Mouse (Mus musculus) testis, adult 2 months (tissue): ENCODE data around the gene Unk. TPM values are rescaled to one million over a fixed set of nuclear protein-coding genes. Genes with fewer than 3 reads are reported as not detected.

Experiments used
- H3K27ac ChIP-seq: fragments of 200-500 bp; 2 replicates; pipeline ENCODE4 v1.5.1; 2012; ENCODE audit warnings: low read depth, low read length; ENCODE audit not compliant: control insufficient read depth, insufficient read depth
- H3K27me3 ChIP-seq: fragments of 200-500 bp; 2 replicates; pipeline ENCODE4 v1.6.1; 2012; ENCODE audit warnings: mild to moderate bottlenecking, low read length, moderate library complexity; ENCODE audit not compliant: control insufficient read depth, insufficient read depth
- H3K36me3 ChIP-seq: fragments of 200-500 bp; 2 replicates; pipeline ENCODE4 v1.6.1; 2012; ENCODE audit warnings: mild to moderate bottlenecking, low read length; ENCODE audit not compliant: control insufficient read depth, insufficient read depth
- H3K4me1 ChIP-seq: fragments of 200-500 bp; 2 replicates; pipeline ENCODE4 v1.6.1; 2012; ENCODE audit warnings: low read length; ENCODE audit not compliant: control insufficient read depth, insufficient read depth
- H3K4me3 ChIP-seq: fragments of 200-500 bp; 2 replicates; pipeline ENCODE4 v1.5.1; 2012; ENCODE audit warnings: low read depth, mild to moderate bottlenecking, low read length, moderate library complexity, mixed read lengths; ENCODE audit not compliant: control insufficient read depth
- CTCF ChIP-seq: fragments of 200-500 bp; IDR thresholded peaks from 2 replicates; pipeline ENCODE4 v1.5.1; 2012; ENCODE audit warnings: low read depth, mild to moderate bottlenecking, inconsistent platforms, low read length, moderate library complexity; ENCODE audit not compliant: control insufficient read depth, insufficient read depth, insufficient replicate concordance
- POLR2A ChIP-seq: fragments of 200-500 bp; IDR thresholded peaks from 2 replicates; pipeline ENCODE4 v1.6.1; 2012; ENCODE audit warnings: low read depth, mild to moderate bottlenecking, inconsistent platforms, low read length, moderate library complexity; ENCODE audit not compliant: control insufficient read depth
- polyA plus RNA-seq: library from polyadenylated mRNA; depleted of rRNA; stranded (reverse); fragments of >200 nt; gene quantifications from 2 replicates; pipeline ENCODE4 v1.2.3, GENCODE M21; 2012

Unk gene
- polyA plus RNA-seq, 1 experiment, result 21.5 TPM

DNA sequence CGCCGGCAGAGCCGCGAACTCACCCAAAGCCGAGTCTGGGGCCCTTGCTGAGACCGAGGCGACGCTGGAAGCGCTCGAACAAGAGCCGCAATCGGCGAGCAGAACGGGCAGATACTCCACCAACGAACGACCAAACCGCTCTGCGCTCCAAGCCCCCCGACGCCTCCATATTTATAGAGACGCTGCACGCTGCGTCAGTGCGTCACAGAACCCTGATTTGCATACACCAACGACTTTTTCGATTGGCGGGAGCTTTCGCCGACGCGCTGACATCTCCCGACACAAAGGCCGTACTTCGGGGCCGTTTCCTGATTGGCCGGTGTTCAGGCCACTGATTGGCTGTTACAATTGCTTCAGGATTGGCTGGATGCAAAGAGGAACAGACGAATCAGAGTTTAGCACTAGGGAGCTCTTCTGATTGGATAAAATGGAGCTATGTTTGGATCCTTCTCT, 5.7 kb upstream of the Unk start:
- H3K36me3 ChIP-seq, result peaks cover 3% of the 10 kb centered on the region; the same call in 1 of the 2 replicates
- H3K4me1 ChIP-seq, result no peaks in the 10 kb centered on the region
- H3K27ac ChIP-seq, result peak overlapping the region; percentile 99
- TF ChIP-seq POLR2A, result peak; percentile 100
- no peak for TF ChIP-seq CTCF
- H3K4me3 ChIP-seq, result peak overlapping the region; percentile 91
- H3K27me3 ChIP-seq, result no peaks in the 10 kb centered on the region

DNA sequence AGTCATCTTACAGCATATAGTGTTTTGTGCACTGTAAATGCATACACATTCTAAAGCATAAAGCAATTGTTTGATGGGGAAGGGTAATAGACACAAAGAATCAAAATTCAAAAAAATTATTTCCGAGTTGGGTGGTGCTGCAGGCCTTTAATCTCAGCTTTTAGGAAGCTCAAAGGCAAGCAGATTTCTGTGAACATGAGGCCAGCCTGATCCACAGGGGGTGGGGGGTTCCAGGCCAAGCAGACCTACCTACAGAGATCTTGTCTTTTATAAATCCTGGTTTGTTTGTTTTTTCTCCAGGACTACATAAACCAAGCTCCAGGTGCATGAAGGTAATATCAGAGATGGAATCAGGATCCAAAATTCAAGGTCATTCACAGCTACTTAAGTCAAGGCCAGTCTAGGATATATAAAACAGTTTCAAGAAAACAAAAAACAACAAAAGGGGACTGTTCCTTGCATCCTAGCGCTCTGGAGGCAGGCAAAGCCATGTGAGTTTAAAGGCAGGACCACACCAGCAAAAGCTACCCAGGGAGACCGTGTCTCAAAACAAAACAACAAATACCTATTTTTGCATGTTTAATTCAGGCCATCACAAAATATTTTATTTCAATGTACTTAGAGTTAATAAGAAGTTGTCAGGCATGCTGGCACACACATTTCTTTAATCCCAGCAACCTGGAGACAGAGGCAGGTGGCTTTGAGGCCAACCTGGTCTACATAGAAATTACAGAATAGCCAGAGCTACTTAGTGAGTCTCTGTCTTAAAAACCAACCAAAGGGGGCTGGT, 4.9 kb upstream of the Unk start:
- no peaks in the 10 kb centered on the region for H3K4me1 ChIP-seq
- H3K36me3 ChIP-seq, result peaks cover 3% of the 10 kb centered on the region; the same call in 1 of the 2 replicates
- TF ChIP-seq POLR2A (no peak), CTCF (no peak)
- no peak overlapping the region for H3K27ac ChIP-seq
- H3K4me3 ChIP-seq, result no peak overlapping the region
- H3K27me3 ChIP-seq, result no peaks in the 10 kb centered on the region

DNA sequence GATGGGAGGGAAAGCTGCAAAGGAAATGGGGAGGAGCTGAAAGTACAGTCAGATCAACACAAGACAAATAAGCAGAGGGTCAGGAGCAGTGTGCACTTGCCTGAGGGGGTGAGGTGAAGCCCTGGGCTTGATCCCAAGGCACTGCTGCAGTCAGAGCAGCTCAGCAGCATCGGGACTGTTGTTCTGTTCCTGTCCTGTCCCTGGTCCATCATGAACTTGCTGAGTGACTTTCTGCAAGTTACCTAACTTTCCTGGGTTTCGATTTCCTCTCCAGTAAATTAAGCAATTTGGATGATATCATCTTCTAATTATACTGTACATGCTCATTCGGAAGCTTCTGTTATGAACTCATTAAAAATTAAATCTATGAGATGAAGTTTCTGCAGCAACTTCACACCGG, 2.4 kb upstream of the Unk start, which contains the start of gene H3f3b:
Gene H3f3b, minus strand, starts transcription at position 207 of the 400 bp plus-strand sequence.
- Histone ChIP-seq H3K27me3 (no peaks in the 10 kb centered on the region), H3K27ac (no peak within 1 kb of the TSS), H3K4me1 (peaks cover 6% of the 10 kb centered on the region), H3K4me3 (peak within 1 kb of the TSS; percentile 2; the same call in 1 of the 2 replicates), H3K36me3 (peaks cover 3% of the 10 kb centered on the region; the same call in 1 of the 2 replicates)
- no peak for TF ChIP-seq POLR2A
- no peak for TF ChIP-seq CTCF

DNA sequence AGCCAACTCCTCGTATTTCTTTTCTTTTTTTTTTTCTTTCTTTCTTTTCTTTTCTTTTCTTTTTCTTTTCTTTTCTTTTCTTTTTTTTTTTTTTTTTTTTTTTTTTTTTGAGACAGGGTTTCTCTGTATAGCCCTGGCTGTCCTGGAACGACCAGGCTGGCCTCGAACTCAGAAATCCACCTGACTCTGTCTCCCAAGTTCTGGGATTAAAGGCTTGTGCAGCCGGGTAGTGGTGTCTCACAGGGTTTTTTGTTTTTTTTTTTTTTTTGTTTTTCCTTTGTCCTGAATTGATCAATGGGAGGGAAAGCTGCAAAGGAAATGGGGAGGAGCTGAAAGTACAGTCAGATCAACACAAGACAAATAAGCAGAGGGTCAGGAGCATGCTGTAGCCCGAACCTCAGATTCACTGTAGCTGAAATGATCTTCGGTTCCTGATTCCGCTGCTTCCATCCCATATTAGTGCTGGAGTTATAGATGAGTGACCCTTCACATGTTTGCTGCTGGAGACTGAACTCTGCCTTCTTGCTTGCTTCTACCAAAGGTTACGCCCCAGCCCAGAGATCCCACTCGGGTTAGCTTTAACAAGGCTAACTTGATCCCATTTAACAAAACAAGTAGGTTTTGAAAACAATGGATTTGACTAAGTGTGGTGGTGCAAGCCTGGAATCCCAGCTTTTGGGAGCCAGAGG, 1.8 kb upstream of the Unk start:
- H3K36me3 ChIP-seq, result peaks cover 3% of the 10 kb centered on the region; the same call in 1 of the 2 replicates
- no peaks in the 10 kb centered on the region for H3K27me3 ChIP-seq
- no peak overlapping the region for H3K27ac ChIP-seq
- peak overlapping the region; percentile 2; the same call in 1 of the 2 replicates for H3K4me3 ChIP-seq
- TF ChIP-seq POLR2A (no peak), CTCF (no peak)
- peaks cover 7% of the 10 kb centered on the region for H3K4me1 ChIP-seq

DNA sequence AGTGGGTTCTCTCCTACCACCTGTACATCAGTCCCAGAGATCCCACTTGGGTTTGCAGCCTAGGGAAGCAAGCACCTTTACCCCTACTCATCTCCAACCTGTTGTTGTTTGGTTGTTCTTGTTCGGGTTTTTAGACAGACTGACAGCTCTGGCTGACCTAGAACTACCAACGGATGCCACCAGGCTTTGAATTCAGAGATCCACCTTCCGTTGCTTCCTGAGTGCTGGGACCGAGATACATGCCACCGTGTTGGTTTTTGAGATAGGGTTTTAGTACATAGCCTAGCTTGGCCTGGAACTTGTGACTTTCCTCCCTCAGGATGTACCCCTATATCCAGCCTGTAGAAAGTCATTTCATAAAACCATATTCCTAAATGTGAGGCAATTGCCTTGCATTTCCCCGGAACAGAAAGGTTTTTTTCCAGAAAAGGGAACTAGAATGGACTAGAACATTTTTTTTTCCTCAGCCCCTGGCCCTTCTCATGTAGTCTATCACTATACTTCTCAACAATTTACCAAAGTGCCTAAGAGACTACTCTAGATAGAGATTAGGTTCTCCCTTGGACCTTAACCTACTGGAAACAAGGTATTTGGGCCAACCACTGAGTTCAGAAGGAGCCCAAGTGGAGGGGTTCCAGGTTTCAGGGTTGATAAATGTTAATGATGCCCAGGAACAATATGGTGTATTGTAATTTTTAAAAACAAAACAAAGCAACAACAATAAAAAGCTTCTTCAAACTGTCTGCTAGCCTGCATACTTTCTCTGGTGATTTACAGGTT, 846 bp upstream of the Unk start:
- H3K36me3 ChIP-seq, result no peaks in the 10 kb centered on the region
- TF ChIP-seq CTCF, result no peak
- TF ChIP-seq POLR2A, result no peak
- H3K4me1 ChIP-seq, result peaks cover 7% of the 10 kb centered on the region
- H3K27me3 ChIP-seq, result no peaks in the 10 kb centered on the region
- peak overlapping the region; percentile 99 for H3K27ac ChIP-seq
- peak overlapping the region; percentile 90 for H3K4me3 ChIP-seq

DNA sequence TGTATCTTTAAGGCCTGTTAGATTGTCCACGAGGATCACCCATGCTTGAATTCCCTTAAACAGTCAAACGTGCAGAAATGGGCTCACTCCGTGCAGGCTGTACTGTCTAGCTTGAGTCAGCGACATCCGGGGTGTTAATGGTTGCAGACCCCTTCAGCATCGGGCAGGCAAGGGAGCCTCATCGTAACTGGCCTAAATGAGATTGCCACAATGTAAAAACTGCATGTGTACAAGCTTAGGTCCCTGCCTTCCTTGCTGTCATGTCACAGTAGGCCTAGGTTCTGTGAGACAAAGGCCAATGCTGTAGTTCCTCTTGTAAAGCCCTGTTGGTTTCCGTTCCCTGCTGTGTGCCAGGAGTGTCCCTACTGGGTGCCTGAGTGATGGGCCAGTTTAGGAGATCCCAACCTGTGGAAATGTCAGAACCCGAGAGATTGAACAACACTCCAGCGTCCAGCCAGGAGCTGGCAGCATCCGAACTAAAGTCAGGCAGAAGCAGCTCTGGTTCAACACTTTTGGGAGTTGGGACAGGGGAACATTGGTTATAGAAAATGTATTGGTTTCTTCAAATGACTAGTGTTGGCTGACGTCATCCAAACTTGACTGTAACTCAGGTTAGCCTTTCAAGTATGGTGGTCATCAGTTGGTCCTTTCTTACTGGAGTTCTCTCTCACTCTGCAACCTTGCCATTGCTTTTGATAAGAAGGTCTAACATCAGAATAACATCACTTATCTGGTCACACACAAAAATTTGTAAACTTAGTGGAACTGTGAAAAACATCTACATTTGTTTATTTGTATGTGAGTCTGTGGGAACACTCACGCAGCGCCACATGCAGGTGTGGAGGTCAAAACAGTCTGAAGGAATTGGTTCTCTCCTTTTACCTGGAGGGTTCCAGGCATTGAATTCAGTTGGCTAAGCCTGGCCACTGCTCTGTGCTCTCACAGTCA, 1.1 kb downstream of the Unk start:
- TF ChIP-seq CTCF, result no peak
- no peak for TF ChIP-seq POLR2A
- Histone ChIP-seq H3K36me3 (no peaks in the 10 kb centered on the region), H3K27ac (peak overlapping the region; percentile 99), H3K4me1 (peaks cover 7% of the 10 kb centered on the region), H3K4me3 (peak overlapping the region; percentile 90), H3K27me3 (no peaks in the 10 kb centered on the region)
